Mouse (Mus musculus): Measurements from ENCODE around the gene Kif26a.

- no peak for TF ChIP-seq GATA1 (IDR thresholded peaks at IDR 0.05; ENCODE audit: borderline replicate concordance, low read length)
- TF ChIP-seq FLI1 (IDR thresholded peaks at IDR 0.05; ENCODE audit: low read length): no peak
These were observed 38.4 kb downstream of the Kif26a start for GRCm38 (mm10) chr12:112184390-112184789.

All from megakaryocyte, embryonic 14.5 days (primary cell).